Mouse (Mus musculus) hematopoietic stem cell, adult 5-6 weeks (primary cell): ENCODE measurements at regions not wholly inside any gene's neighbourhood (a gene's known extent, or its start where the extent isn't known, plus 50 kb on each side); places are given as distances from the start of the nearest gene placed in this dataset.
A peak's percentile ranks its signal among the peaks of the same experiment; 100 is the strongest.
"Not testable (repeated sequence)": the region's sequence is repeated elsewhere in the genome, so short reads cannot be mapped to it uniquely, and the experiment has no call there.

ENCODE experiments used
- ATAC-seq, 2 experiments: fragments of 125-278 bp in 1 of 2; replicated peaks in 1 of 2; 2 replicates each; pipeline ENCODE4 v1.8.0; 2016 to 2017; ENCODE audit warnings: inconsistent platforms in 2 of 2, mild to moderate bottlenecking in 2 of 2, moderate number of reproducible peaks in 2 of 2, low read depth in 1 of 2, moderate TSS enrichment in 1 of 2; ENCODE audit not compliant: low FRiP score in 2 of 2, poor library complexity in 2 of 2, severe bottlenecking in 2 of 2, insufficient read depth in 1 of 2, low TSS enrichment in 1 of 2

DNA sequence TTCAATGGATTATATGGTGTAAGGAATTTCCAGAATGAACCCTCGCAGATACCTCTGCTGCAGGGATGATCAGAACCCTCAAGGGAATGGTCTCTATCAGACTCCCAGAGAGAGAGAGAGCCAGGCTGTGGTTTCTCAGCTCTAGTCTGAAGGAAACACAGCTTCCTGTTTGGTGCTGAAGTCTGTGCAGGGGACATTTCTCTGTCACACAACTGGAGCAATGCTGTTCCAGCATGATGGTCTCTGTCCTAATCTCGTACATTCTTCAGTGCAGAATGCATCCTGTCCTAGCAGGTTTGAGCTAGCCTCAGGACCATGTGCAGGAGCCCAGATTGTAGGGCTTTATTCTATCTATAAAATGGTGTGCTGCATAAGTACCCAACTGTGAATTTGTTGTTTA is 93.7 kb downstream of the E330034G19Rik start:
- peak in 1 of 2 experiments; percentile 37; a peak in 1 of 4 replicates for ATAC-seq

DNA sequence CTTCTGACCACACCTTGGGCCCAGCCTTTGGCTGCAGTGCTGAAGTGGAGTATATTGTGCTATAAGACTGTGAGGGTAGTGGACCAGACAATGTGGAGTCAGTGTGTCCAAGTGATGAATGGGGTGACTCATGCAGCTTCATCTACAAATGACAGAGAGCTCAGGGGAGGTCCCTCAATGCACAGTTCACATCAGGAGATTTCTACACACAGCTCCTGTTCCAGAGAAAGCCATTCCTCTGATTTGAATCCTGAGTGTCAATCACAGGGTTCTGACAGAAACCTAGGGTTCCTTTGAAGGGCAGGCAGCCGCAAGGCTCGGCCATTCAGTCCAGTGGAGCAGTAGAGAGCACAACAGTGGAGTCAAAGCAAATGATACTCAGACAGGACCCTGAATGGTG is 95.0 kb downstream of the Polr3a start:
- not testable (repeated sequence) for ATAC-seq
